Mouse (Mus musculus) liver, adult 2 months (tissue): ENCODE results near the gene Colgalt2. TPM values are rescaled to one million over a fixed set of nuclear protein-coding genes. Genes with fewer than 3 reads are reported as not detected.

Experiments
- DNase-seq: peaks from one replicate; pipeline ENCODE4 v3.0.0-alpha.2; 2011; ENCODE audit warnings: low read depth, low spot score; ENCODE audit errors: extremely low read depth
- H3K27ac ChIP-seq: fragments of 200-500 bp; replicated peaks from 2 replicates; pipeline ENCODE4 v1.5.1; 2012; ENCODE audit warnings: low read depth, mild to moderate bottlenecking, control low read depth, inconsistent platforms, low read length; ENCODE audit not compliant: insufficient read depth
- H3K27me3 ChIP-seq: fragments of 200-500 bp; 2 replicates; pipeline ENCODE4 v1.6.1; 2012; ENCODE audit warnings: mild to moderate bottlenecking, moderate library complexity, low read length, inconsistent platforms; ENCODE audit not compliant: control insufficient read depth, insufficient read depth
- H3K36me3 ChIP-seq: fragments of 200-500 bp; 2 replicates; pipeline ENCODE4 v1.6.1; 2012; ENCODE audit warnings: low read length, inconsistent platforms; ENCODE audit not compliant: control insufficient read depth, insufficient read depth
- H3K4me1 ChIP-seq: fragments of 200-500 bp; 2 replicates; pipeline ENCODE4 v1.6.1; 2011; ENCODE audit warnings: low read length; ENCODE audit not compliant: control insufficient read depth, insufficient read depth
- H3K4me3 ChIP-seq: fragments of 200-500 bp; 2 replicates; pipeline ENCODE4 v1.5.1; 2011; ENCODE audit warnings: low read depth, mild to moderate bottlenecking, control low read depth, low read length, moderate library complexity; ENCODE audit not compliant: insufficient read depth
- H3K79me2 ChIP-seq: fragments of 200-500 bp; 2 replicates; pipeline ENCODE4 v1.6.1; 2012; ENCODE audit warnings: inconsistent platforms, mild to moderate bottlenecking, low read length, moderate library complexity; ENCODE audit not compliant: control insufficient read depth, insufficient read depth
- H3K9ac ChIP-seq: fragments of 200-500 bp; 2 replicates; pipeline ENCODE4 v1.6.1; 2012; ENCODE audit warnings: low read depth, mild to moderate bottlenecking, control low read depth, inconsistent platforms, low read length
- CTCF ChIP-seq: fragments of 200-500 bp; IDR thresholded peaks from 2 replicates; pipeline ENCODE4 v1.5.1; 2011; ENCODE audit warnings: low read depth, low read length, control low read depth
- POLR2A ChIP-seq: fragments of 200-500 bp; IDR thresholded peaks from 2 replicates; pipeline ENCODE4 v1.6.1; 2011; ENCODE audit warnings: low read length, control low read depth; ENCODE audit not compliant: insufficient read depth; ENCODE audit errors: extremely low read depth
- WGBS: fragments of 180-500 bp; shearing (Covaris S2); methylation state at CpG from one replicate; pipeline ENCODE4 v1.1.7; 2018; 5-methylcytosine and 5-hydroxymethylcytosine counted together
- polyA plus RNA-seq: library from polyadenylated mRNA; depleted of rRNA; stranded (reverse); fragments of >200 nt; gene quantifications from 2 replicates; pipeline ENCODE4 v1.2.3, GENCODE M21; 2012
- total RNA-seq: library from RNA; depleted of rRNA; stranded (reverse); fragments of >200 nt; gene quantifications from 2 replicates; pipeline ENCODE4 v1.2.3, GENCODE M21; 2014

Gene Colgalt2
- total and polyA plus RNA-seq, 2 experiments, result 0.35 to 1.6 TPM

- Histone ChIP-seq H3K4me3 (no peak overlapping the region), H3K36me3 (peaks cover 2% of the 10 kb centered on the region; the same call in 1 of the 2 replicates), H3K4me1 (no peaks in the 10 kb centered on the region), H3K9ac (no peak overlapping the region), H3K27me3 (no peaks in the 10 kb centered on the region), H3K27ac (no peak overlapping the region), H3K79me2 (no peaks in the 10 kb centered on the region)
- no peak for DNase-seq
- TF ChIP-seq CTCF, result no peak
- no peak for TF ChIP-seq POLR2A
- 46% methylated on average over 2 of the region's 2 CpGs for WGBS
Observed at GRCm38 (mm10) chr1:152543449-152544159, 144.0 kb downstream of the Colgalt2 start.

GRCm38 (mm10) chr1:152549061-152549738, 149.6 kb downstream of the Colgalt2 start:
- no peaks in the 10 kb centered on the region for H3K27me3 ChIP-seq
- H3K9ac ChIP-seq, result no peak overlapping the region
- no peak overlapping the region for H3K27ac ChIP-seq
- no peaks in the 10 kb centered on the region for H3K4me1 ChIP-seq
- no peak for DNase-seq
- H3K36me3 ChIP-seq, result peaks cover 5% of the 10 kb centered on the region; the same call in 1 of the 2 replicates
- no peak for TF ChIP-seq CTCF
- no peak for TF ChIP-seq POLR2A
- 95% methylated on average over 13 of the region's 13 CpGs for WGBS
- no peaks in the 10 kb centered on the region for H3K79me2 ChIP-seq
- H3K4me3 ChIP-seq, result no peak overlapping the region

- H3K4me1 ChIP-seq, result no peaks in the 10 kb centered on the region
- WGBS, result 93% methylated on average over 2 of the region's 2 CpGs
- H3K4me3 ChIP-seq, result no peak overlapping the region
- no peak for DNase-seq
- H3K36me3 ChIP-seq, result peaks cover 8% of the 10 kb centered on the region; the same call in 1 of the 2 replicates
- TF ChIP-seq CTCF, result no peak
- TF ChIP-seq POLR2A, result no peak
- H3K27ac ChIP-seq, result no peak overlapping the region
- no peaks in the 10 kb centered on the region for H3K27me3 ChIP-seq
- no peaks in the 10 kb centered on the region for H3K79me2 ChIP-seq
- H3K9ac ChIP-seq, result no peak overlapping the region
Observed at GRCm38 (mm10) chr1:152550544-152550943, 150.9 kb downstream of the Colgalt2 start.

GRCm38 (mm10) chr1:152550973-152551372, 151.3 kb downstream of the Colgalt2 start:
- H3K4me1 ChIP-seq, result 0 out of 2 replicates have a peak, but pooled peaks cover under 1% of the 10 kb centered on the region
- H3K4me3 ChIP-seq, result no peak overlapping the region
- peaks cover 9% of the 10 kb centered on the region; the same call in 1 of the 2 replicates for H3K36me3 ChIP-seq
- H3K9ac ChIP-seq, result no peak overlapping the region
- TF ChIP-seq CTCF, result no peak
- TF ChIP-seq POLR2A, result no peak
- no peak for DNase-seq
- 81% methylated on average over 3 of the region's 3 CpGs for WGBS
- H3K27ac ChIP-seq, result no peak overlapping the region
- H3K27me3 ChIP-seq, result no peaks in the 10 kb centered on the region
- H3K79me2 ChIP-seq, result no peaks in the 10 kb centered on the region

- WGBS, result 81% methylated on average over 15 of the region's 15 CpGs
- no peak overlapping the region for H3K27ac ChIP-seq
- H3K36me3 ChIP-seq, result peaks cover 9% of the 10 kb centered on the region; the same call in 1 of the 2 replicates
- H3K9ac ChIP-seq, result no peak overlapping the region
- no peak overlapping the region for H3K4me3 ChIP-seq
- peak; percentile 46 for DNase-seq
- no peaks in the 10 kb centered on the region for H3K79me2 ChIP-seq
- 0 out of 2 replicates have a peak, but pooled peaks cover 1% of the 10 kb centered on the region for H3K4me1 ChIP-seq
- TF ChIP-seq POLR2A, result no peak
- no peak for TF ChIP-seq CTCF
- H3K27me3 ChIP-seq, result no peaks in the 10 kb centered on the region
Observed at GRCm38 (mm10) chr1:152553912-152554547, 154.4 kb downstream of the Colgalt2 start.
